Mouse (Mus musculus) layer of hippocampus, postnatal 10 days (tissue): ENCODE results near the gene Ptdss2. TPM values are rescaled to one million over a fixed set of nuclear protein-coding genes. Genes with fewer than 3 reads are reported as not detected.

Experiments
- DNase-seq, 2 experiments: peaks; one replicate each; pipeline ENCODE4 v3.0.0; 2021; ENCODE audit warnings: low spot score in 2 of 2
- total RNA-seq, 2 experiments: library from RNA; stranded (reverse); gene quantifications; 2 replicates each; pipeline ENCODE4 v1.2.3; 2021

The Ptdss2 gene
- total RNA-seq, 2 experiments from 2014 or later = 47.9 to 68.4 TPM

DNA sequence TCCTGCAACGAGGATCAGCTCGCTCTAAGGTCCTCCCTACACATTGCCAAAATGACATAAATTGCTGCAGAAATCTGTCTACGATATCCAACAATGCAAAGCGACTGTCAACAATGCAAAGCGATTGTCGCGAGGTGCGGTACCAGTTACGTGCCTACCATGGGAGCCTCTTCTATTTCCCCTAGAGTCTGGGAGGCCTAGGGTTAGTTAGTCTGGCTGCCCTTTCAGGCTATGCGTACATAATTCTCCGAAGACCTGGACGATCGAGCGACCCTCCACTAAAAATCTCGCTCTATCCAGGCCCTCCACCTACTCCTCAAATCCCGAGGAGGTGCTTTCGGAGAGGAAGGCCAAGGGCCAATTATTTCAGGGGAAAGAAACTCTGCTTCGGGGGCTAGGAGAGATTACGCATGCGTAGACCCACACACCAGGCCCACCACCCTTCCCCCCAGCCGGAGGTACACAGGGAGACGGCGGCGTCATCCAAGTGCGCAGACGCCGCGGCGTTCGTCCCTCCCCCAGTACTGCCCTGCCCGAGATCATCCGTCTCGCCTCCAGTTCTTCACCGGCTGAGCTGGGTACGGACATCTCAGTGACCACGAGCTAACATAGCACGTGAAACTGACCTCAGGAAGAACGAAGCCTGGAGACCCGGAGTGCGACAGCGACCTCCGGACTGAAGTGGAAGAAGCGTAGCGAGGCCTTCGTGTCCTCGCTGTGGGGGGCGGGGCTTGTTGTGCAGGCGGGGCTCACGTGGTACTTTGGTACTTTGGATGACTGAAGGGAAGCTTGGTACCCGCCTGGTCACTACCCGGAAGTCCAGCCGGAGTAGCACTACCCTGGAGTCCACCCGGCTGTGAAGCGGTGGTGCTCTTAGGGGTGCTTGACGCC is 50.2 kb downstream of the Ptdss2 start, which contains the start of gene Rnh1:
TSS of gene Rnh1 (minus strand) at position 742 of the 891 bp plus-strand sequence.
- DNase-seq = peak; percentile 91 to 94

GRCm38 (mm10) chr7:141173323-141173850 is 51.2 kb downstream of the Ptdss2 start:
- no peak for DNase-seq

GRCm38 (mm10) chr7:141175068-141175467 is 52.9 kb downstream of the Ptdss2 start:
- no peak for DNase-seq

DNA sequence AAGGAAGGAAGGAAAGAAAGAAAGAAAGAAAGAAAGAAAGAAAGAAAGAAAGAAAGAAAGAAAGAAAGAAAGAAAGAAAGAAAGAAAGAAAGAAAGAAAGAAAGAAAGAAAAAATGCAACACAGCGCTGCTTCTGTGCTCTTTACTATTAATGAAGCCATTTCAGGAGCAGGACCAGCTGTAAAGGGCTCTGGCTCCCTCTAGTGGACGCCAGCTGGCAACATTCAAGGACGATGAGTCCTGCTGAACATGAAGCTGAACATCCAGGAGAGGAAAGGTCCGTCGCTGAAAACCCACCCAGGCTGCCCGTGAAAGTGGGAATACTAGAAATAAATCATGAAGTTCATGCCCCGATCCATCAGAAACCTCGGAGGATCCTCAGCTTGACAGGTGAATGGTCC is 54.0 kb downstream of the Ptdss2 start:
- DNase-seq = peak; percentile 89 to 92

GRCm38 (mm10) chr7:141188194-141188593 is 66.0 kb downstream of the Ptdss2 start:
- DNase-seq = no peak

DNA sequence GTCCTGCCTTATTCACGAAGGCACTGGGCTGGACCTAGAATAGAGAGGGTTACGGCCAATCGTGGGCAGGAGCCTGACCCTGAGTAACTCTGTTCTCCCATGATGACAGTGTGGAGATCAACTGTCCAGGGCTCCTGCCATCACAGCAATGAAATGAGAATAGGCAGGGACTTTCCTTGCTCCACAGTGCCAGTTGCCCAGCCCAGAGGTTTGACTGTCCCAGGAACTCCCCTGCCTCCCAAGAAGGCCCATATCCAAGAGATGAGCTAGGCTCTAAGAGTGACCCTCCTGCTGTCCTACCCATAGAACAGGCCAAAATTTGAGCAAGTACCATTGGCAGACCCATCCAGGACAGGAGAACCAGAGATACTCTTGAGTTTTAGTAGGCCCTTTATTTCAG is 66.6 kb downstream of the Ptdss2 start:
- no peak for DNase-seq

- no peak for DNase-seq
These were observed 68.0 kb downstream of the Ptdss2 start for GRCm38 (mm10) chr7:141190220-141190619.

DNA sequence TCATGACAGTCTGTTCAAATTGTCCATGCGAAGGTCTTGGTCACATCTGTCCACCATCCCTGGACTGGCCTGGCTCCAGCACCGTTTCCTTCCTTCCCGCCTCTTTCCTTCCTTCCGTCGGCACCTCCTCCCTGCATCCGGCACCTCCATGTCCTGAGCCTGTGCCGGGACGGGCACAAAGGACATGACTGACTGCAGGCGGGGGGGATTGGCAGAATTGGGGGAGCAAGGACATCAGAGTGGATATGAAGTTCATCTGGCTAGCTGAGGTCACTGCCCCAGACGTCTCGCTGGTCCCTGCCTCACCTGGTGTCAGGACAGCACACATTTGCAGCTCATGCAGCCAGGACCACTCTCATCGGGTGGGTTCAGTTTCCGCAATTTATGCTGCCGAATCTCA is 68.9 kb downstream of the Ptdss2 start:
- no peak for DNase-seq

GRCm38 (mm10) chr7:141191796-141192685 is 69.9 kb downstream of the Ptdss2 start:
- DNase-seq = no peak

- DNase-seq = no peak
These were observed 70.7 kb downstream of the Ptdss2 start for GRCm38 (mm10) chr7:141192776-141193347.

DNA sequence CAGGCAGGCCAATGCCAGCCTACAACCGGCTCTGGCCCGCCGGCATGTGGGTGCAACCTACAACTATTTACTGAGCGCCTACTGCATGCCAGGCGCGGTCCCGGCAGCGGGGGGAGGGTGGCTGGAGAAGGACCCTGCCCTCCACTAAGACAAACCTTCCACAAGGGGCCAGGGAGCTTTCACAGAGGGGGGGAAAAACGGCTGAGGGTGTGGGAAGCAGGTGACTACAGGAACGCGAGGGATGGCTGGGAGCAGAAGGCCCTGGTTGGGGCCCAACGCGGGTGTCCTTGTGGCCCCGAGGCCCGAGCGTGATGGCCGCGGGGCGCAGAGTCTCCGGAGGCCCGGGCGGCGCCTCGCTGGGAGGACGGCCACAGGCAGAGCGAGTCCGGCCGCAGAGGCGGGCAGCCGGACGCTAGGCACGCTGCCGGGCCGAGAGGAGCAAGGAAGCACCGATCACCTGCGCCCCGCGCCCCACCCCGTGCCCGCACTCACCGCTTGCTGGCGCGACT is 71.2 kb downstream of the Ptdss2 start:
- DNase-seq = peak; percentile 41 to 57

DNA sequence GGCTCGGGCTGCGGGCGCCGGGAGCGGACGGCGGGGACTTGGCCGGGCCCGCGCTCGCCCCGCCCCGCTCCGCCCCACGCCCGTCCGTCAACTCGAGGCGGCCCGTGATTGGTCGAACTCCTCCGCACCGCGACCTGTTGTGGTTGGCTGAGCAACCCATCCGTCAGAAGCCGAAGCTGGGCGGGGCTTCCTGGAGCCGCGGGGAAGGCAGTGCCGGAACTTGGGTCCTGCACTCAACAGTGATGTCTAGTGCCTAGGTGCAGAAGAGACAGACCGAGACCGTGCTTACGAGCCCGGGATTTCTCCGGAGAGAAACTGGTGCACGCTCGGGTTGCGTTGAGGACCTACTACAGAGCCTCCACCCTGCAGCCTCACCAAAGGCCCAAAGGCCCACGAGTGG is 71.8 kb downstream of the Ptdss2 start, which contains the start of the genes Hras and Lrrc56:
TSS of gene Hras (minus strand) at position 58 of the 400 bp plus-strand sequence.
TSS of gene Lrrc56 (plus strand) at position 210 of the 400 bp plus-strand sequence.
- peak; percentile 98 to 99 for DNase-seq

DNA sequence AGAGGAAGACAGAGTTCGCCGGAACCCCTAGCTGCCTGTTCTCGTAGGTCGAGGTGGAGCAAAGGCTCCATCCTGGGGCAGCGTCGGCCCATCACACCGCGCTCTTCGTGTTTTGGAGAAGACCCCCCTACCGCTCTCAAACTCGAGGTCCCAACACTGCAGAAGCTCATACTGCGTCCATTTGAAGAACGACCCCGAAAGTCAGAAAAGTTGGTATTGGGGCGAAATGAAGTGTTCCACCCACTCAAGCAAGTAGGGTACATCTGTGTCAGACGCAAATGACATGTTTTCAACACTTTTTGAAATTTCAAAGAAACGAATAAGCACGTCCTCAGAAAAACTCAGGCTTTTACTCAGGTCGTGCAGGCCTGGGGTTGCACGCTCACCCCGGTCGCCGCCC is 72.2 kb downstream of the Ptdss2 start:
- no peak for DNase-seq

DNA sequence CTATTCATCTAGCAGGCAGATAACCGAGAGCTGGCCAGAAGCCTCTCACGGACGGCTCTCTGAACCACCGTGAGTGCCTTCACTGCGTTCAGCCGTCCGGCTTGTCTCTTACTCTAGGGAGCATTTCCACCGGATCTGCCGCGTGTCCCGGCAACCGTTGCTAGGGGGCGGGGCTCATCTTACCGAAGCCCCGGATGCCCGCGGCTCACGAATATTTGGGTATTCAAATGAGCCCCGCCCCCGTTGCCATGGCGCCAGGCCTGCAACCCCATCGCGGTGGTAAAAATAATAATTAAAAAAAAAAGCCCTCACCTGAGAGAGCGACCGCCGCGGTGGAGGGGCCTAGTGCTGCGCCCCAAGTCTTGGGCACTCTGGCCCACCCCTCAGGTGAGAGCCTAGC is 72.6 kb downstream of the Ptdss2 start:
- peak; percentile 90 for DNase-seq

GRCm38 (mm10) chr7:141195754-141196153 is 73.6 kb downstream of the Ptdss2 start:
- no peak for DNase-seq

DNA sequence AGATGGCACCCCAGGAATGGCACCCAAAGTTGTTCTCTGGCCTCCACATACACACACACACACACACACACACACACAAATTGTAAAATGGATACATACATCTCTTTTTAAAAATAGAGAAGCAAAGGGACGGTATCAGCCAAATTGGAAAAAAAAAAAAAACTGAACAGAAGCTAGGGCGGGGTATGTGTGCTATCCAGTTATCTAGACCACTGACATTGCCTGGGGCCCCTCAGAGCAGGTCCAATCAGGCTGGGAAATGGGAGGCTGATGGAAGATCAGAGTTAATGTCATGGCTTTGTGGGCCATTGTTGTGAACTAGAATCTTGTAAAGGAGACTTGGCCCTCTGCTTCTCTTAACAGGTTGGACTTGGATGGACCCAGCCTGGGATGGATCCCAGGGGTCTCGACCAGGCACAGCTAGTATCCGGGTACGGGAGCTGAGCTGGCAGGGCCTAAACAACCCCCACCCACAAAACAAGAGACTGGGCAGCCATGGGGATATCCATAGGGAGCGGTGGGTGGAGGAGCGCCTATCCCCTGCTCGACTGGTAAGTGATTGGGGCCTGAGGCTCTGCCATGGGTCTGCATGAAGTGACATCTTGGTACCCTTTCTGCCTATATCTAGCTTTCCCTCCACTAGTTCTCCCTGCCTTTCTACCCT is 74.6 kb downstream of the Ptdss2 start:
- no peak for DNase-seq

DNA sequence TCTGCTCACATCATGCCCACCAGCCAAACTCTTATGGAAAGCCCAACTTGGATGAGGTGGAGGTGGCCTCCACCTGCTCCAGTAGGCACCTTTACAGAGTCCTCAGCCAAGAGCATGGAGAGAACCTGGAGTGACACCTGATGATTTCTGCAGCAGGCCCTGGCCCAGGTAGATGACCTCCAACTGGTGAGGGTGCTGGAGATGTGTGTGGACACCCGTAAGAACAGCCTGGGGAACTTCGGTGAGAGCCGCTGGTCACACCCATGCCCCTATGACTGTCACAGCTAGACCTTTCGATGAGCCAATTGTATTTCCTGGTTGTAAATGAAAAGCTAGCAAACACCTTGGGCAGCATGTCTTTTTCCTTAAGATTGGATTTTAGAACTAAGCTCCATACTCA is 75.9 kb downstream of the Ptdss2 start:
- DNase-seq = no peak

GRCm38 (mm10) chr7:141204546-141204945 is 82.4 kb downstream of the Ptdss2 start:
- no peak for DNase-seq

- DNase-seq = no peak
These were observed 83.3 kb downstream of the Ptdss2 start for GRCm38 (mm10) chr7:141205504-141205903.

DNA sequence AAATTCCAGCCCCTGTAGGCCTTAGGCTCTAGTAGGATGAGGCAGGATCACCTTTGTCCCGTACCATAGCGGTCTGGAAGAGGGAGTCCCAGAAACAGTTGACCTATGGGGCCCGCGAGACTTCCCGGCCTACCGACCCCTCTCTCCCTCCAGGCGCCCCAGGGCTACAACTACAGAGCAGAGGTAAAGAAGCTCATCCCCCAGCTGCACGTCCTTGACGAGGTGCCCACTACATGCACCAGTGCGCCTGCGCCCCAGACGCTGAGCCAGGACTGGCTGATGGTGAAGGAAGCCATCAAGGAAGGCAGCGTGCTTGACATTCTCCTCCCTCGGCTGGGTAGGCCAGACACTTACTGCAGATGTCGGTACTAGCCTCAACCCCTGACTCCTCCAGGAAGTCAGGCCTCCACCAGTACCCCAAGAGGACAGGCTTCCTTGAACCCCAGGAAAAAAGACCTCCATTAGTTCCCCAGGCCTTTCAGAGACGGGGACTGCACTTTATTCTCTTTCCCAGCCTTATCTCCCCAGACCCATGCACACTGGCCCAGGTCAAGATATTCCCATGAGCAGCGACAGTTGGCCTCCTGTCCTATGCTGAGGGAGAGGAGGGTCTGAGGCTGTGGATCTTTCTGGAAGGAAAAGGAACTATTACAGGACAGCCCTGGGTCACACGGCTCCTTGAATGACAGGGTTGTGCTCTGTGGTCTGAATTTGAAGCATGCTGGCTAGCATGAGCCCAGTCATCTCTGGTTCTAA is 84.2 kb downstream of the Ptdss2 start:
- no peak for DNase-seq
